Mouse (Mus musculus): ENCODE data around the gene Siglece.

The Siglece gene

DNA sequence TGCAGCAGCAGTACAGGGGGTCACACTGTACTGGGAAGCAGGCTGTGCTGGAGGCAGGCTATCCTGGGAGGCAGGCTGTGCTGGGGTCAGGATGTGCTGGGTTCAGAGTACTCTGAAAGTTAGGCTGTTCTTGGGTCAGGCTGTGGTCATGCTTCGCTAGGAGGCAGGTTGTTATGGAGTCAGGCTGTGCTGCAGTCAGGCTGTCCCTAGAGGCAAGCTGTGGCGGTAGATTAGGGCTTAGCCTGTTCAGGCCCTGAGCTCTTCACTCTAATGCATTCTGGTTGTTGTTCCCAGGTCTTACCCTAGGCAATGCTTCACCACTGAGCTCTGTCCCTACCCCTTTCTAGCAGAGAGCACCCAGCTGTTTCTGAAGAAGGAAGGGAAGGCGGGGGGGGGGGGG lies 34.9 kb downstream of the Siglece start:
- no peak for DNase-seq

GRCm38 (mm10) chr7:43623819-43624218 lies 36.1 kb downstream of the Siglece start:
- DNase-seq: no peak

DNA sequence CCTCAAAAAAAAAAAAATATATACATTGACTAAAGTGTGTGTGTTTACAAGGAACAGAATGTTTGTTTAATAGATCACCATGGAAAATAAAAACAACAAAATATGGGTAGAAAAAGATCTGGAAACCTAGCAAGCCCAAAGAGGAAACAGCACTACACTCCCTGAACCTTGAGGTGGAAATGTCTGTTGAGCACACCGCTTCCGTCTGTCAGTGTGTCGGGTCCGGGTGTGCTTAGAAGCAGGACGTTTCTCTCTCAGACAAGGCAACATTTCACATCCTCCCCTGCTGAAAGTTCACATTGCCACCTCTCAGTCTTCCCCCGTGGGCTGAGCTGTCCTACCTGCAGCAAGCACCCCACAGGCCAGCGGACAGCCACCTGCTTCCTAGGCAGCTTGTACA lies 37.0 kb downstream of the Siglece start:
- no peak for DNase-seq

GRCm38 (mm10) chr7:43613816-43614551 lies 46.0 kb downstream of the Siglece start:
- no peak for DNase-seq

- no peak for DNase-seq
These were observed 51.6 kb downstream of the Siglece start for GRCm38 (mm10) chr7:43608316-43608824.

DNA sequence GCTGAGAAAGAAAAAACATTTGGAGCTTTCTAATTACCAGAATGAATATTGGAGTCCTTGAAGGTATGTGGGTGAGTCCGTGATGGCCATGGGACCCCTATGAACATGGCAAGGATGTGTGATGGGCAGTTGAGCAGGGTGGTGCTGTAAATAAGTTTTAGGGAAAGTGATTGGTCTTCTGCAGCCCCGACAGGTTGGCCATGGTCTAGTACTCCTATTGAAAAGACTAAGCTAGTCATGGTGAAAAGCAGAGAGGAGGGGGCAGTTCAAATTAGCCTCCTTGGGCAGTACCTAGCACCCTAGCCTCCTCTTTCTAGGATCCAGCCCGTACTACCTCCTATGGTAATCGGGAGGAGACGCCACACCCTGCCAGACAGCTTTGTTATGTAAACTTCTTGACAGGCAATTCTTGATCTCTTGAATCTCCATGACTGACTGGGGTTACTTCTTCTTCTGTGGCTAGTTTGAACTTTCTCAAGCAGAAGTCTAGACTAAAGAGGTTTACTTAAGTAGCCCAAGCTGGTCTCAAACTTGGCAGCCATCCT lies 52.1 kb downstream of the Siglece start:
- DNase-seq: no peak

- DNase-seq: peak; percentile 36
These were observed 52.8 kb downstream of the Siglece start, which contains the start of gene Zfp819 for GRCm38 (mm10) chr7:43606896-43607742. Gene Zfp819 (plus strand): TSS chr7:43607169.

DNA sequence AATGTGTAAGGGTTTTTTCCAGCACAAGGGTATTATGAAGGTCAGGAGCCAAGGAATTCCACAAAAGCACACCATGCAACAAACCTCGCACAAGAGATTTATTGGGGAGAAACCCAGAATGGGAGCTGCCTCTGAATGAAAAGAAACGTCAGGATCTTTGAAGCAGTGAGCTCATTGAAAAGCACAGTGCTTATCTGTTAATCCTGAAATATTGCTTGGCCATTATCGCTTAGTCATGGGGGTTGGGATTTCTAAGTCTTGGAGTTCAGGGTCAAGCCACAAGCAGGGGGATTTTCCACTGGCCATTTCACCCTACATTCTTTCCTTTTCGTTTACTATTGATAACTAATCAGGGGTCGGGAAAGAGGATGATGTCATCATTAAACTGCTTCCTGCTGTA lies 58.1 kb downstream of the Siglece start:
- no peak for DNase-seq

Measured in lung, postnatal 14 days (tissue).